Mouse (Mus musculus): ENCODE measurements at regions not wholly inside any gene's neighbourhood (a gene's known extent, or its start where the extent isn't known, plus 50 kb on each side); places are given as distances from the start of the nearest gene placed in this dataset.

GRCm38 (mm10) chrX:11726524-11727231 lies 399.1 kb downstream of the H2al1j start:
- TF ChIP-seq POLR2A (IDR thresholded peaks at IDR 0.05; ENCODE audit: insufficient read depth, low read length) (no peak), EP300 (IDR thresholded peaks at IDR 0.05; ENCODE audit: insufficient read depth, low read depth, low read length) (no peak), CTCF (IDR thresholded peaks at IDR 0.05; ENCODE audit: low read depth, low read length) (no peak)
